Mouse (Mus musculus) midbrain, embryonic 13.5 days (tissue): ENCODE results near the gene Tbkbp1. TPM values are rescaled to one million over a fixed set of nuclear protein-coding genes. Genes with fewer than 3 reads are reported as not detected.
A peak's percentile ranks its signal among the peaks of the same experiment; 100 is the strongest.

Experiments used
- ATAC-seq: fragments of 200-750 bp; cut with Nextera tagmentation; 2 replicates; pipeline ENCODE4 v1.8.0; 2017; ENCODE audit warnings: mild to moderate bottlenecking, moderate TSS enrichment, moderate library complexity
- H3K27ac ChIP-seq: fragments of 300-500 bp; sonication (generic); 2 replicates; pipeline ENCODE4 v1.5.1; 2015; ENCODE audit warnings: inconsistent platforms, mild to moderate bottlenecking, moderate library complexity
- H3K27me3 ChIP-seq: fragments of 300-500 bp; sonication (generic); 2 replicates; pipeline ENCODE4 v1.6.1; 2015; ENCODE audit warnings: mild to moderate bottlenecking, inconsistent platforms
- H3K36me3 ChIP-seq: fragments of 300-500 bp; sonication (generic); 2 replicates; pipeline ENCODE4 v1.6.1; 2015; ENCODE audit warnings: mild to moderate bottlenecking, inconsistent platforms
- H3K4me1 ChIP-seq: fragments of 300-500 bp; sonication (generic); replicated peaks from 2 replicates; pipeline ENCODE4 v1.6.1; 2015; ENCODE audit warnings: inconsistent platforms
- H3K4me2 ChIP-seq: fragments of 300-500 bp; sonication (generic); replicated peaks from 2 replicates; pipeline ENCODE4 v1.6.1; 2015; ENCODE audit warnings: moderate library complexity, mild to moderate bottlenecking, inconsistent platforms
- H3K4me3 ChIP-seq: fragments of 300-500 bp; sonication (generic); replicated peaks from 2 replicates; pipeline ENCODE4 v1.5.1; 2015; ENCODE audit warnings: mild to moderate bottlenecking, inconsistent platforms
- H3K9ac ChIP-seq: fragments of 300-500 bp; sonication (generic); replicated peaks from 2 replicates; pipeline ENCODE4 v1.6.1; 2015; ENCODE audit warnings: mild to moderate bottlenecking, inconsistent platforms
- H3K9me3 ChIP-seq: fragments of 300-500 bp; sonication (generic); 2 replicates; pipeline ENCODE4 v1.6.1; 2016; ENCODE audit warnings: mild to moderate bottlenecking, inconsistent platforms
- WGBS: fragments of 180-500 bp; shearing (Covaris S2); methylation state at CpG from one replicate; pipeline ENCODE4 v1.1.7; 2015; 5-methylcytosine and 5-hydroxymethylcytosine counted together
- polyA plus RNA-seq: library from polyadenylated mRNA; unstranded; fragments of >200 nt; fragmentation: Nextera tagmentation; extraction: Ambion mirVana; gene quantifications from 2 replicates; pipeline ENCODE4 v1.2.1, GENCODE M21; 2015

The Tbkbp1 gene
- polyA plus RNA-seq, 1 experiment from 2014 or later: 6.7 TPM

DNA sequence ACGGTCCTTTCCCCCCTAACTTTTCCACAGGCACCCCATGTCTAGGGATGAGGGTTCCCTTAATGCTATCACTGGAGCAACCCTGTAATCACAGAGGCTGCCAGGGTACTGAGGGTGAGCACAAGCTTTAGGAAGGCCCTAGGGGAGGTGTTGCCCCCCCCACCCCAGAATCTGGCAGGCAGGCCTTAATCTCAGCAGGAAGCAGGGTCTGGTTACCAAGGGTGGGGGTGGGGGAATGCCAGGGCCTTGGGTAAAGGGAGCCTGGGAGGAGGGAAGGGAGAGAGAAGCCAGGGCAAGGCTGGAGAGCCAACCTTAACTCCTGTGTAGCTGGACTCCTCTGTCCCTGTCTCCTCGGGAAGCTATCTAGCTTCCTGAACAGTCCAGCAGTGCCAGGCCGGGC is 30.7 kb downstream of the Tbkbp1 start:
- Histone ChIP-seq H3K9ac (peak overlapping the region; percentile 17; the same call in 1 of the 2 replicates), H3K36me3 (no peaks in the 10 kb centered on the region), H3K4me1 (peaks cover 19% of the 10 kb centered on the region), H3K4me3 (no peak overlapping the region), H3K9me3 (no peaks in the 10 kb centered on the region), H3K27ac (no peak overlapping the region), H3K27me3 (peaks cover 35% of the 10 kb centered on the region), H3K4me2 (no peak overlapping the region)
- 66% methylated on average over 3 of the region's 3 CpGs for WGBS
- ATAC-seq: no peak

DNA sequence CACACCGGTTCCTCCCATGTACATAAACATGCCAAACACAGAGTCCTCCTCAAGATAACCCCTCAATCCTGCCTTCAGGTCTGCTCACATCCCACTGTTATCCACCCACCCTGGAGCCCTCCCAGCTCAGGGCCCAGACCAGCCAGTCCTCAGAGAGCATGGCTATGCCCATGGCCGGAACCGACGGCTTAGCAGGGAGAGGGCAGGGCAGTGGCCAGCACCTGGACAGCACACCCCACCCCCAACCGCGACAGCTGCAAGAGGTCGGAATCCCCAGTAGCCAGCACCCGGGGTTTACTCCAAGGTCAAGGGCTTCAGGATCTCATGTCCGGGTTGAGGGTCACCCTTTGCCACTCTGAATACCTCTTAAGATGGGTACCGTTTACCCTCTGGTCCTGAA is 31.1 kb downstream of the Tbkbp1 start:
- no peak for ATAC-seq
- Histone ChIP-seq H3K27ac (no peak overlapping the region), H3K9ac (no peak overlapping the region), H3K4me1 (peaks cover 22% of the 10 kb centered on the region), H3K27me3 (peaks cover 39% of the 10 kb centered on the region), H3K4me2 (no peak overlapping the region), H3K36me3 (no peaks in the 10 kb centered on the region), H3K4me3 (no peak overlapping the region), H3K9me3 (no peaks in the 10 kb centered on the region)
- WGBS: 57% methylated on average over 10 of the region's 10 CpGs

DNA sequence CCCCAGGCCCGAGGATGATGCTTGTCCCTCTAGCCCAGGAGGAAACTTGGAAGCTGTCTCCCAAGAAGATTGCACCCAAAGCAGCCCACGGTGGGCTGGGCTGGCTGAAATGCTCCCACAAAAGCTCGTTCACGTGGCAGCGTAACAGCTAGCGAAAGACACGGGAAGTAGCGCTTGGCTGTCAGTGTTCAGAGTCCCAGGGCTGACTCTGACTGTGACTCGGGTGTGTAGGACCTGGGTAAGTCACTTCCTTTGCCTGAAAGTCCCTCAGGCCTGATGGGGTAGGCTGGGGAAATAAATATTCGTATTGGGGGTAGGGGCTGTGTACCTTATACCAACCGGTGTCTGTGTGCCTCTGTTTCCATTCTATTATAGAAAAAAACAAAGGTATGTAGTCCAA is 35.5 kb downstream of the Tbkbp1 start:
- Histone ChIP-seq H3K4me3 (no peak overlapping the region), H3K36me3 (no peaks in the 10 kb centered on the region), H3K9ac (no peak overlapping the region), H3K9me3 (no peaks in the 10 kb centered on the region), H3K4me1 (peaks cover 17% of the 10 kb centered on the region), H3K27ac (no peak overlapping the region), H3K27me3 (peaks cover 75% of the 10 kb centered on the region), H3K4me2 (no peak overlapping the region)
- ATAC-seq: no peak
- 4% methylated on average over 11 of the region's 11 CpGs for whole genome bisulfite sequencing

DNA sequence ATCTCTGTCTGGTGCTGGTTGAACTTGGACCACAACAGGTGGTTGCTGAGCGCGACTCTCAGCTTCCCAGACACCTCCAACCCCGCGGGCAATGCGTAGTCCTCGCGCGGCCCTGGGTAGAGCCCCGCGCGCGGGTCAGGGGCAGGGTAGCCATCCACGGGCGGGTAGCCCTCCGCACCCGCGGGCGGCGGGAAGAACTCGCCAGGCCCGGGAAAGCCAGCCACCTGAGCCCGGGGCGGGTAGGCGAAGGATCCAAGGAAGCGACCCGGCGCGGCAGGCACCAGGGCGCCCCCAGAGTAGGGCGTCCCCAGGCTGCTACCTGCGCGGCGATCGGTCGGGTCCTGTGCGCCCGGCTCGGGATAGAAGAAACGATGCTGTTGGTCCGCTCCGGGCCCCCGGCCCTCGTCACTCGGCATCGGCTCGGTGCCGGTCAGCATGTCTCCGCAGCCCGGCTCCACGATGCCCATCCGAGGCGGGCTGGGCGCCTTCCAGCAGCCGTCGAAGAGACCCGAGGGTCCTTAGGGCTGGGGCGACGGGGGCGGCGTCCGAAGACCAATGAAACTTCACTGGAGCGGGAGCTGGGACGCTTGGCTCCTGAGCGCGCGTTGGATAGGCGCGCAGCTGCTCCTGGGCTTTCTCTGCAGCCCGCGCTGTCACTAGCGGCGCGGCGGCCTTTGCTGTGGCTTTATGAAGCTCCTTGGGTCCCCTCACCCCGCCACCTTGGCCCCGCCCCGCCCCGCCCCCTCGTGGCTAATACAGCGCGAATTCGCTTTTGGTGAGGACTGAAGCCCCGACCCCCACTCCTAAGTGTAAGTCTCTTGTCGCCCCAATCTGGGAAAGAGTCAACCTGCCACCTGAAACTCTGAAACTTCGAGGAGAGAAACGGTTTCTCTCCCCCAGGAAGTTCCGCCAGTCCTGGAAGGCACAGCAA is 36.4 kb downstream of the Tbkbp1 start, which contains the start of gene Tbx21:
TSS of gene Tbx21 (minus strand) at position 661 of the 931 bp plus-strand sequence.
- no peak for ATAC-seq
- peak within 1 kb of the TSS; percentile 66 for H3K4me2 ChIP-seq
- H3K9me3 ChIP-seq: no peaks in the 10 kb centered on the region
- H3K4me1 ChIP-seq: peaks cover 17% of the 10 kb centered on the region
- peak within 1 kb of the TSS; percentile 40 for H3K4me3 ChIP-seq
- H3K9ac ChIP-seq: 0 out of 2 replicates have a peak within 1 kb of the TSS, but pooled peaks have one; percentile 36
- H3K27me3 ChIP-seq: peaks cover 75% of the 10 kb centered on the region
- under 1% methylated on average over 87 of the region's 87 CpGs for WGBS
- H3K27ac ChIP-seq: no peak within 1 kb of the TSS
- no peaks in the 10 kb centered on the region for H3K36me3 ChIP-seq

DNA sequence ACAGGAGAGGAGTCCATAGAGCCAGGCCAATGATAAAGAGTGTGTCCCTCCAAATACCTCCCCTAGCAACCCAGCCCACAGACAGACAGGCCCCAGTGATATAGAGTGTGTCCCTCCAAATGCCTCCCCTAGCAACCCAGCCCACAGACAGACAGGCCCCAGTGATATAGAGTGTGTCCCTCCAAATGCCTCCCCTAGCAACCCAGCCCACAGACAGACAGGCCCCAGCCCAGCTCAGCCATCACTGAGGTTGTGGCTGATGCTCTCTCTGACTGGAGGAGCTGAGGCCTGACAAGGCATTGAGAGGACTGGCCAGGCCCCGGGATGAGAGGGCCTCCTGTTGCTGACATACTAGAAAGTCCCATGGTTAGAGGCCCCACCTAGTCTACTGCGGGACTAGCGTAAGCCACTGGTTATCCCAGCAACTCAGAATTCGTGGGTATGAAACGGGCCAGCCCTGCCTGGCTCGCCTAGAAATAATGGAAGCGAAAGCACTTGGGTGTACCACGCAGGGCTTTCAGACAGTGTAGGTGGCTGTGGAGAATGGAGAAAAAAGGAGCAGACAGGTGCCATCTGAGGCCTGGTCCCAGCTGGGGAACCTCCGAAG is 38.7 kb downstream of the Tbkbp1 start:
- 80% methylated on average over 9 of the region's 9 CpGs for WGBS
- H3K36me3 ChIP-seq: no peaks in the 10 kb centered on the region
- H3K4me3 ChIP-seq: no peak overlapping the region
- H3K27ac ChIP-seq: no peak overlapping the region
- H3K4me1 ChIP-seq: peaks cover 17% of the 10 kb centered on the region
- H3K9ac ChIP-seq: no peak overlapping the region
- no peaks in the 10 kb centered on the region for H3K9me3 ChIP-seq
- no peak for ATAC-seq
- peaks cover 59% of the 10 kb centered on the region for H3K27me3 ChIP-seq
- H3K4me2 ChIP-seq: no peak overlapping the region

DNA sequence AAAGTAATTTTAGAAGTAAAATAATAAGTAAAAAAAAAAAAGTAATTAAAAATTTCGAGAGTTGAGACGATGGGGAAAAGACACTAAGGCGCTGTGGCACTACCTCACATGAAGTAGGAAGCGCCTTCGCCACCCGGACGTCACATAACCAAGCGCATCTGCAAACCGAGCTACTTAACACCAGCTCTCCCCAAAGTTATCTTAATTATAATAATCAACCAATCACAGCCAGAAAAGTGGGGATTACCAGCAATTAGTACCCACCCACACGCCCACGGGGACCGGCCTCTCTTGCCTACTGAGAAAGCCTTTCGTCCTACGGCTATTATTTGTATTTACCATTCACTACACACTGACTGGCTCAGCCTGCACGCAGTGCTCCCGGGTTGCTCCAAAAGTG is 42.3 kb downstream of the Tbkbp1 start:
- H3K36me3 ChIP-seq: no peaks in the 10 kb centered on the region
- no peak for ATAC-seq
- H3K9ac ChIP-seq: no peak overlapping the region
- WGBS: 75% methylated on average over 16 of the region's 16 CpGs
- H3K4me2 ChIP-seq: no peak overlapping the region
- no peak overlapping the region for H3K27ac ChIP-seq
- H3K27me3 ChIP-seq: peaks cover 23% of the 10 kb centered on the region
- peaks cover 1% of the 10 kb centered on the region; the same call in 1 of the 2 replicates for H3K4me1 ChIP-seq
- H3K4me3 ChIP-seq: no peak overlapping the region
- H3K9me3 ChIP-seq: no peaks in the 10 kb centered on the region

DNA sequence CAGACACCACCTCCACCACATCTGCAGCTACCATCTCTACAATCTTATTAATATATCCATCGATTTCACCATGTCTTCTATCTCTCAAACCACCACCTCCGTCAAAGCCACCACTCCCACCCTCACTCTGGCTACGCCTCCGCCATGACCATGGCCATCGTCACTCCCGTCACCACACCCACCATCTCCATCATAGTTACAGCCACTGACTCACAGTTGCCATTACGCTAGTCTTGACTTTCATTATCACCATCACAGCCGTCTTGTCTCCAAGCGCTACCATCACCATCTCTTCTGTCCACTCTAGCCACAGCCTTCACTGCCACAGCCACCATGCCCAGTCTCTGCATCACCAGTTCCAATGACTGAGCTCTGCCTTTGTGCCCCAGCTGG is 47.2 kb downstream of the Tbkbp1 start:
- H3K9me3 ChIP-seq: no peaks in the 10 kb centered on the region
- no peak overlapping the region for H3K4me2 ChIP-seq
- H3K4me3 ChIP-seq: no peak overlapping the region
- peaks cover 11% of the 10 kb centered on the region for H3K27me3 ChIP-seq
- H3K9ac ChIP-seq: no peak overlapping the region
- WGBS: 95% methylated on average over 9 of the region's 9 CpGs
- no peaks in the 10 kb centered on the region for H3K4me1 ChIP-seq
- H3K27ac ChIP-seq: no peak overlapping the region
- no peak for ATAC-seq
- H3K36me3 ChIP-seq: no peaks in the 10 kb centered on the region

DNA sequence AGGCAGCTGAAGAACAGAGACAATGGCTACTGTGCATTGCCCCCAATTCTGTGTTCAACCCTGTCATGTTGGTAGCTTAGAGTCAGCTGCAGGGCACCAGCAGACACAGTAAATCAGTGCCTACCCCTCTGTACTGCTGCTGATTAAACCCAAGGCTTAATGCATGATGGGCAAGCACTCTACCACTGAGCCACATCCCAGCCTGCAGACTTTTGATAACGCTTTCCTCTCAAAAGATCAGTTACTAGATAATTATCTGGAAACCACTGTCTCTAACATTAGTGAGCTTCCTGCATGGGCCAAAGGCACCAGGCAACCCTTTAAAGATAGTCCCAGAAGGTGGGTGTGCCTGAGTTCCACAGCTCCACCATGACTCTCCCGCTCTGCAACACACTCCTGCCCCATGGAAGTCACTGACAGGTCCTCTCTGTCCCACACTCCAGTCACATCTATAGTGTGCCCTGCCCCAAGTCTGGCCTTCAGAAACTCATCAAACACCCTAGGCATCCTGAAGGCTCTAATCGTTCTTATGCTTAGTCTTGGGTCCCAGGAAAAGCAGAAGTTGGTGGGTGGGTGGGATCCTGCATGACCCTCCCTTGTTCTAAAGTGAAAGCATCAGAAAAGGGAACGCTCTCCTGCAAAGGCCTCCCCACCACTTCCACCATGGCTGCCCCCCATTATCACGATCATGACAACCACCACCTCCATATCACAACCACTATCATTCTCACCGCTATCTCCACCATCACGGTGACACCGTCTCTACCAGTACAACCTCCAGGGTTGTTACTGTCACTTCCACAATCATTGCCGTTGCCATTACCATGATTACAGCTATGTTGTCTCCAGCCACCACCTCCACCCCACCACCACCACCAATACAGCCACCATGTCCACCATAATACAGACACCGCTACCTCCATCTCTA is 47.9 kb downstream of the Tbkbp1 start:
- no peak for ATAC-seq

DNA sequence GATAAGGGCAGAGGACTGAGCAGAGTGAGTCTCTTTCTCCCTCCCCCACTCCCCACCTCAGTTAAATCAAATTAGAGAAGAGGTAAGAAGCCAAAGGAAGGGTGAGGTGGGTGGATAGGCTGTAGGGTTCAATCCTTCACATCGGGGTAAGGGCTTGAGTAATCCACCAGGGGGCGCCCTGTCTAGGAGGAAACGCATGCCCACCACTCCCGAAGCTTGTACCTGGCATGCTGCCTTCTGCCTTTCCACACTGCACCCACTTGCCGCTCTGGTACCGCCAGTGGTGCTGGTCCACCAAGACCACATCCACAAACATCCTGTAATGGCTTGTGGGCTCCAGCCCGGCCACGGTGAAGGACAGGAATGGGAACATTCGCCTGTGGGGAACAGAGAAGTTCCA is 49.6 kb downstream of the Tbkbp1 start:
- ATAC-seq: no peak
- WGBS: 23% methylated on average over 9 of the region's 9 CpGs
- H3K4me2 ChIP-seq: no peak overlapping the region
- no peak overlapping the region for H3K4me3 ChIP-seq
- no peak overlapping the region for H3K27ac ChIP-seq
- no peaks in the 10 kb centered on the region for H3K9me3 ChIP-seq
- H3K36me3 ChIP-seq: no peaks in the 10 kb centered on the region
- no peaks in the 10 kb centered on the region for H3K4me1 ChIP-seq
- H3K27me3 ChIP-seq: peaks cover 34% of the 10 kb centered on the region
- no peak overlapping the region for H3K9ac ChIP-seq

More for the DNA sequence above, 47.9 kb downstream of the Tbkbp1 start:
- WGBS: 93% methylated on average over 10 of the region's 10 CpGs
- no peak overlapping the region for H3K27ac ChIP-seq
- H3K4me2 ChIP-seq: no peak overlapping the region
- no peak overlapping the region for H3K4me3 ChIP-seq
- no peaks in the 10 kb centered on the region for H3K36me3 ChIP-seq
- peaks cover 18% of the 10 kb centered on the region for H3K27me3 ChIP-seq
- H3K9ac ChIP-seq: no peak overlapping the region
- no peaks in the 10 kb centered on the region for H3K9me3 ChIP-seq
- no peaks in the 10 kb centered on the region for H3K4me1 ChIP-seq

DNA sequence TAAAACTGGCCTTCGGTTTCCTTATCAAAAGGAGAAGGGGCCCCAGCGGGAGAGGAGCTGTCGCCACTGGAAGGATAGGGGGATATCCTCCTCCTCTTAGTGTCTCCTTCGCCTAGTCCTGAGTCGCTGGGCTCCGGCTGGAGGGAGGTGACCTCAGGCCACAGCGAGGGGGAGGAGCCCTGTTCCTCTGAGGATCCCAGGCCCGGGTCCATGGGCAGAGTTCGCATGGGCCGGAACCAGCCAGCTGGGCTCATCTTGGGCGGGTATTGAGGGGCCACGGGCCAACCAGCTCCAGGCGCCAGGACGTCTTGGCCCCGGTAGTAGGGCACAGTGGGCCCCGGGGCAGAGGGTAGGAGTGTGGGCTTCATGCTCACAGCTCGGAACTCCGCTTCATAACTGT is 52.5 kb downstream of the Tbkbp1 start:
- 27% methylated on average over 18 of the region's 18 CpGs for WGBS
- peaks cover 35% of the 10 kb centered on the region for H3K27me3 ChIP-seq

DNA sequence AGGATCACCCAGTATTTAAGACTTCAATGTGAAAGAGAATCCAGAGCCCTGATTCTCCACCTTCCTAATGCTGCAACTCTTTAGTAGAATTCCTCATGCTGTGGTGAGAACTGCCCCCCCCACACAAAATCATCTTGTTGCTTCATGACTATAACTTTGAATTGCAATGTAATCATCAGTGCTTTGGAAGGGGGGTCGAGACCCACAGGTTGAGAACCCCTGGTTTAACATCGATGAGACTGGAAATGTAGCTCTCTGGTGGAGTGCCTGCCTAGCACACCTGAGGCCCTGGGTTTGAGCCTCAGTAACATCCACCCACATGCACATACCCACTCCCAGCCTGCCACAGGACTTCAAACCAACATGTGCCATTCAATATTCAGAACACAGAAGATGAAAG is 56.7 kb downstream of the Tbkbp1 start:
- no peak overlapping the region for H3K27ac ChIP-seq
- WGBS: 68% methylated on average over 2 of the region's 2 CpGs
- peaks cover 29% of the 10 kb centered on the region for H3K27me3 ChIP-seq
- no peaks in the 10 kb centered on the region; the same call in 1 of the 2 replicates for H3K9me3 ChIP-seq
- H3K36me3 ChIP-seq: no peaks in the 10 kb centered on the region
- no peak overlapping the region for H3K4me3 ChIP-seq
- no peak overlapping the region for H3K4me2 ChIP-seq
- no peak overlapping the region for H3K9ac ChIP-seq
- no peaks in the 10 kb centered on the region for H3K4me1 ChIP-seq
- no peak for ATAC-seq

More for the DNA sequence above, 52.5 kb downstream of the Tbkbp1 start:
- ATAC-seq: no peak
- Histone ChIP-seq H3K9ac (no peak overlapping the region), H3K36me3 (no peaks in the 10 kb centered on the region), H3K4me3 (no peak overlapping the region), H3K27ac (no peak overlapping the region), H3K4me1 (no peaks in the 10 kb centered on the region), H3K4me2 (no peak overlapping the region), H3K9me3 (no peaks in the 10 kb centered on the region)
